Comparison of ENCODE assay signal across 9 mouse cellular contexts in genomic region chr15:6435773-6436172, GRCm38 (mm10). TPM values are rescaled to one million over a fixed set of nuclear protein-coding genes. Genes with fewer than 3 reads are reported as not detected.
DNase-seq lines count a peak whose midpoint lies in the region; ATAC-seq and TF ChIP-seq lines count a peak whose summit lies in the region.
"Had no signal": no experiment of that assay in that cellular context is flagged by ENCODE, and none has a peak within 500 bp of the region (broad histone marks: within the 10 kb centered on the region; RNA-seq: fewer than 3 reads in every experiment).

No protein-coding gene starts in this region.

- H3K4me2 ChIP-seq in hindbrain, postnatal 0 days (ENCODE audit: low read depth, low read length): no peak overlapping the region
- no peak overlapping the region for H3K4me2 ChIP-seq in hindbrain, embryonic 13.5 days

- H3K36me3 ChIP-seq in hindbrain, postnatal 0 days (ENCODE audit: insufficient read depth, low read length): no peaks in the 10 kb centered on the region
- no peaks in the 10 kb centered on the region for H3K36me3 ChIP-seq in hindbrain, embryonic 13.5 days
- no peaks in the 10 kb centered on the region for H3K36me3 ChIP-seq in splenic B cell, adult 2 months (ENCODE audit: control insufficient read depth, insufficient read depth, low read length, poor library complexity, severe bottlenecking)

- in situ Hi-C loops in Patski (cut with MboI; ENCODE audit: low pct_unique_long_range_greater_than_20kb): loop anchor here (25.0 kb wide), 1 partner anchor 127 kb away; no protein-coding TSS in a partner anchor

- no peak overlapping the region for H3K27ac ChIP-seq in hindbrain, postnatal 0 days
- no peak overlapping the region for H3K27ac ChIP-seq in hindbrain, embryonic 13.5 days

- no peak for ATAC-seq in hindbrain, postnatal 0 days
- ATAC-seq in hindbrain, embryonic 13.5 days (ENCODE audit: low FRiP score): no peak
- ATAC-seq in Patski: no peak

- no peak overlapping the region for H3K9ac ChIP-seq in hindbrain, postnatal 0 days (replicated peaks; ENCODE audit: low read length)
- no peak overlapping the region for H3K9ac ChIP-seq in hindbrain, embryonic 13.5 days

- no peak overlapping the region for H3K4me3 ChIP-seq in hindbrain, postnatal 0 days (ENCODE audit: low read length)
- no peak overlapping the region for H3K4me3 ChIP-seq in hindbrain, embryonic 13.5 days
- H3K4me3 ChIP-seq: erythroblast, embryonic 14.5 days had no signal

- POLR2A ChIA-PET in Patski (lab: Charles Lee): interaction anchor here (1.1 kb wide), 1 partner anchor 178 kb away, joined by 3 read pairs; no protein-coding TSS in a partner anchor

- 53% methylated on average over 2 of the region's 2 CpGs for whole genome bisulfite sequencing in hindbrain, postnatal 0 days
- 59% methylated on average over 2 of the region's 2 CpGs for WGBS in hindbrain, embryonic 13.5 days

- no peaks in the 10 kb centered on the region for H3K9me3 ChIP-seq in hindbrain, postnatal 0 days (ENCODE audit: low read length)
- no peaks in the 10 kb centered on the region for H3K9me3 ChIP-seq in hindbrain, embryonic 13.5 days

- no peaks in the 10 kb centered on the region for H3K4me1 ChIP-seq in hindbrain, postnatal 0 days (ENCODE audit: insufficient read depth, low read length)
- no peaks in the 10 kb centered on the region for H3K4me1 ChIP-seq in hindbrain, embryonic 13.5 days (replicated peaks)

- no peaks in the 10 kb centered on the region for H3K27me3 ChIP-seq in hindbrain, postnatal 0 days (ENCODE audit: insufficient read depth, low read length)
- H3K27me3 ChIP-seq in hindbrain, embryonic 13.5 days: no peaks in the 10 kb centered on the region
- no peaks in the 10 kb centered on the region for H3K27me3 ChIP-seq in Patski
- no peaks in the 10 kb centered on the region for H3K27me3 ChIP-seq in splenic B cell, adult 2 months (ENCODE audit: control insufficient read depth, insufficient read depth, low read length, poor library complexity, severe bottlenecking)

- CTCF ChIA-PET in Patski (lab: Charles Lee): interaction anchor here (0.8 to 3.5 kb wide), 14 partner anchors 8 to 199 kb away, joined by 3 to 36 read pairs (median 4); no protein-coding TSS in a partner anchor

- TF ChIP-seq CTCF in hindbrain, postnatal 0 days (IDR thresholded peaks at IDR 0.05; ENCODE audit: low read depth): peak; percentile 59
- peak; percentile 88 for TF ChIP-seq CTCF in Patski (IDR thresholded peaks at IDR 0.05)

- peak; percentile 24 for DNase-seq in hindbrain, postnatal 0 days (ENCODE audit: low spot score)
- peak; percentile 41 to 44 for DNase-seq in B cell, adult 2 months
- DNase-seq in Patski (ENCODE audit: low read depth, low spot score): no peak
- peak; percentile 19 for DNase-seq in forelimb bud, embryonic 11.5 days (ENCODE audit: low read depth, low spot score)
- peak; percentile 30 to 48 for DNase-seq in layer of hippocampus, postnatal 10 days (ENCODE audit: low spot score in 2 of 2)
- DNase-seq in splenic B cell, adult 2 months (ENCODE audit: low read depth, low spot score): peak; percentile 36
- DNase-seq in neural tube, embryonic 10.5 days (ENCODE audit: extremely low spot score, low spot score): no peak

RNA-seq across cellular contexts. Expression of gene C9, which starts 9.4 kb away (rescaled TPM):
- total RNA-seq in hindbrain, postnatal 0 days (2014; rRNA removed): not detected in 2 replicates
- not detected in 2 replicates for polyA plus RNA-seq in hindbrain, postnatal 0 days (2015; fragmentation: Nextera tagmentation; extraction: Ambion mirVana)
- not detected in 2 replicates for polyA plus RNA-seq in hindbrain, embryonic 13.5 days (2015; fragmentation: Nextera tagmentation; extraction: Ambion mirVana)
- polyA plus RNA-seq in Patski (2021): not detected
- not detected for total RNA-seq in layer of hippocampus, postnatal 10 days (2021)
- polyA plus RNA-seq: erythroblast, embryonic 14.5 days had no signal

Comparison
In these comparisons a context has a peak if more than half of its experiments do, and no peak if none do; other contexts are left out.
1. DNase-seq: peak in hindbrain, postnatal 0 days (single experiment), B cell, adult 2 months (2 of 2), forelimb bud, embryonic 11.5 days (single experiment), layer of hippocampus, postnatal 10 days (2 of 2) and splenic B cell, adult 2 months (single experiment); none in Patski (single experiment) and neural tube, embryonic 10.5 days (single experiment).